ENCODE assay signal across 10 mouse cellular contexts in genomic region chr1:82243260-82243825, GRCm38 (mm10). TPM values are rescaled to one million over a fixed set of nuclear protein-coding genes. Genes with fewer than 3 reads are reported as not detected.
DNase-seq lines count a peak whose midpoint lies in the region; ATAC-seq and TF ChIP-seq lines count a peak whose summit lies in the region.
"Had no signal": no experiment of that assay in that cellular context is flagged by ENCODE, and none has a peak within 500 bp of the region (broad histone marks: within the 10 kb centered on the region; RNA-seq: fewer than 3 reads in every experiment).

No protein-coding gene starts in this region.

- no peaks in the 10 kb centered on the region for H3K9me3 ChIP-seq in forebrain, embryonic 14.5 days (replicated peaks; ENCODE audit: control insufficient read depth, low read length)
- no peaks in the 10 kb centered on the region for H3K9me3 ChIP-seq in forebrain, embryonic 11.5 days (ENCODE audit: control insufficient read depth, low read length)
- H3K9me3 ChIP-seq: liver, embryonic 13.5 days had no signal

- 0 out of 2 replicates have a peak, but pooled peaks cover 5% of the 10 kb centered on the region for H3K4me1 ChIP-seq in forebrain, embryonic 14.5 days (ENCODE audit: control insufficient read depth, insufficient read depth, low read length)
- no peaks in the 10 kb centered on the region for H3K4me1 ChIP-seq in forebrain, embryonic 11.5 days (replicated peaks; ENCODE audit: control insufficient read depth, insufficient read depth, low read length)
- H3K4me1 ChIP-seq in cerebellum, adult 2 months (ENCODE audit: control insufficient read depth, insufficient read depth, low read length), result peaks cover 8% of the 10 kb centered on the region

- no peaks in the 10 kb centered on the region for H3K27me3 ChIP-seq in forebrain, embryonic 14.5 days (replicated peaks; ENCODE audit: control insufficient read depth, insufficient read depth, low read length)
- no peaks in the 10 kb centered on the region for H3K27me3 ChIP-seq in forebrain, embryonic 11.5 days (ENCODE audit: control insufficient read depth, insufficient read depth, low read length)
- no peaks in the 10 kb centered on the region for H3K27me3 ChIP-seq in cerebellum, adult 2 months (ENCODE audit: control insufficient read depth, insufficient read depth, low read length)
- H3K27me3 ChIP-seq: liver, embryonic 13.5 days had no signal

- no peak for TF ChIP-seq CTCF in cerebellum, adult 2 months (IDR thresholded peaks at IDR 0.05; ENCODE audit: borderline replicate concordance, insufficient read depth, low read depth, low read length)

- peak; percentile 70; the same call in 1 of the 2 replicates for ATAC-seq in forebrain, embryonic 14.5 days
- ATAC-seq in forebrain, embryonic 11.5 days (replicated peaks; ENCODE audit: low FRiP score), result no peak
- no peak for ATAC-seq in frontal cortex, adult (ENCODE audit: low TSS enrichment)

- no peak overlapping the region for H3K4me3 ChIP-seq in forebrain, embryonic 14.5 days (ENCODE audit: low read depth, low read length)
- no peak overlapping the region for H3K4me3 ChIP-seq in forebrain, embryonic 11.5 days (ENCODE audit: low read depth, low read length)
- H3K4me3 ChIP-seq in cerebellum, adult 2 months (replicated peaks; ENCODE audit: insufficient read depth, low read depth, low read length), result no peak overlapping the region
- H3K4me3 ChIP-seq: liver, embryonic 13.5 days had no signal

- peaks cover 4% of the 10 kb centered on the region; the same call in 1 of the 2 replicates for H3K36me3 ChIP-seq in forebrain, embryonic 14.5 days (ENCODE audit: control insufficient read depth, insufficient read depth, low read length)
- H3K36me3 ChIP-seq in forebrain, embryonic 11.5 days (ENCODE audit: control insufficient read depth, insufficient read depth, low read length), result no peaks in the 10 kb centered on the region
- H3K36me3 ChIP-seq: liver, embryonic 13.5 days had no signal

- WGBS in forebrain, embryonic 14.5 days, result 63% methylated on average over 6 of the region's 6 CpGs
- 91% methylated on average over 6 of the region's 6 CpGs for WGBS in forebrain, embryonic 11.5 days
- 8% methylated on average over 6 of the region's 6 CpGs for WGBS in cerebellum, adult 2 months

- no peak overlapping the region for H3K27ac ChIP-seq in forebrain, embryonic 14.5 days (ENCODE audit: low read depth, low read length)
- H3K27ac ChIP-seq in forebrain, embryonic 11.5 days (ENCODE audit: low read depth, low read length), result no peak overlapping the region
- H3K27ac ChIP-seq in cerebellum, adult 2 months (ENCODE audit: insufficient read depth, low read length), result no peak overlapping the region
- H3K27ac ChIP-seq: liver, embryonic 13.5 days had no signal

- no peak for TF ChIP-seq POLR2A in cerebellum, adult 2 months (IDR thresholded peaks at IDR 0.05; ENCODE audit: borderline replicate concordance, insufficient read depth, low read length)

- peak; percentile 60 for DNase-seq in forebrain, embryonic 14.5 days (ENCODE audit: low spot score)
- no peak for DNase-seq in forebrain, embryonic 11.5 days (ENCODE audit: low spot score)
- DNase-seq in layer of hippocampus, postnatal 10 days (ENCODE audit: low spot score in 2 of 2), result peak; percentile 22 to 38
- DNase-seq in layer of hippocampus, adult 9-11 months, result no peak
- DNase-seq in cerebellum, adult 2 months, result peak; percentile 58 to 79
- DNase-seq in heart, postnatal 4 days, result peak; percentile 19
- DNase-seq in urinary bladder, postnatal 10 days (ENCODE audit: low spot score), result no peak
- DNase-seq: liver, embryonic 13.5 days had no signal

- H3K9ac ChIP-seq in forebrain, embryonic 14.5 days (ENCODE audit: low read length), result no peak overlapping the region
- no peak overlapping the region for H3K9ac ChIP-seq in forebrain, embryonic 11.5 days (ENCODE audit: low read length)
- H3K9ac ChIP-seq: liver, embryonic 13.5 days had no signal

- H3K4me2 ChIP-seq in forebrain, embryonic 14.5 days (ENCODE audit: low read length), result no peak overlapping the region
- H3K4me2 ChIP-seq in forebrain, embryonic 11.5 days (ENCODE audit: low read depth, low read length, severe bottlenecking), result no peak overlapping the region
- H3K4me2 ChIP-seq: liver, embryonic 13.5 days had no signal

RNA-seq across cellular contexts. Expression of gene Gm9747, which starts 10.4 kb away (rescaled TPM):
- polyA plus RNA-seq in forebrain, embryonic 14.5 days (2014; fragmentation: Nextera tagmentation; extraction: Ambion mirVana), result 27.9 and 28.5 TPM in 2 replicates
- 40.2 and 42.7 TPM in 2 replicates for polyA plus RNA-seq in forebrain, embryonic 11.5 days (2014; fragmentation: Nextera tagmentation; extraction: Ambion mirVana)
- not detected for total RNA-seq in layer of hippocampus, postnatal 10 days (2021)
- polyA plus RNA-seq in cerebellum, adult 2 months (2012; rRNA removed), result not detected in 2 replicates
- not detected for total RNA-seq in heart, postnatal 4 days (2021)
- total RNA-seq: layer of hippocampus, adult 8-10 months had no signal

RNA-seq across cellular contexts. Expression of gene Irs1, which starts 47.9 kb away (rescaled TPM):
- polyA plus RNA-seq in forebrain, embryonic 14.5 days (2014; fragmentation: Nextera tagmentation; extraction: Ambion mirVana), result 6.3 and 7.7 TPM in 2 replicates
- 14.2 and 17.5 TPM in 2 replicates for polyA plus RNA-seq in forebrain, embryonic 11.5 days (2014; fragmentation: Nextera tagmentation; extraction: Ambion mirVana)
- total RNA-seq in layer of hippocampus, postnatal 10 days (2021), result 10 to 100 TPM; 29.7 to 31.3 TPM
- 10.5 and 10.6 TPM in 2 replicates for polyA plus RNA-seq in cerebellum, adult 2 months (2012; rRNA removed)
- 10 to 100 TPM; 39.4 to 43.1 TPM for total RNA-seq in heart, postnatal 4 days (2021)

Comparison
In these comparisons a context has a peak if more than half of its experiments do, and no peak if none do; other contexts are left out.
1. DNase-seq: peak in forebrain, embryonic 14.5 days (single experiment), layer of hippocampus, postnatal 10 days (2 of 2), cerebellum, adult 2 months (2 of 2) and heart, postnatal 4 days (single experiment); none in forebrain, embryonic 11.5 days (single experiment), layer of hippocampus, adult 9-11 months (single experiment) and urinary bladder, postnatal 10 days (single experiment).
2. RNA of gene Gm9747, which starts 10.4 kb away (polyA plus RNA-seq): 40.2 to 42.7 TPM in forebrain, embryonic 11.5 days and 27.9 to 28.5 TPM in forebrain, embryonic 14.5 days; not detected in cerebellum, adult 2 months; every median in the first group is over 10 times any median in the second.